Mouse (Mus musculus) forebrain, embryonic 15.5 days (tissue): ENCODE measurements around the gene Ift122. TPM values are rescaled to one million over a fixed set of nuclear protein-coding genes. Genes with fewer than 3 reads are reported as not detected.
A peak's percentile ranks its signal among the peaks of the same experiment; 100 is the strongest.

ENCODE experiments used
- ATAC-seq: fragments of 200-750 bp; cut with Nextera tagmentation; replicated peaks from 2 replicates; pipeline ENCODE4 v1.8.0; 2017; ENCODE audit warnings: mild to moderate bottlenecking, moderate TSS enrichment, moderate library complexity
- H3K27ac ChIP-seq: fragments of 300-500 bp; sonication (generic); replicated peaks from 2 replicates; pipeline ENCODE4 v1.5.1; 2015; ENCODE audit warnings: mild to moderate bottlenecking, inconsistent platforms
- H3K27me3 ChIP-seq: fragments of 300-500 bp; sonication (generic); 2 replicates; pipeline ENCODE4 v1.6.1; 2015; ENCODE audit warnings: inconsistent platforms
- H3K36me3 ChIP-seq: fragments of 300-500 bp; sonication (generic); 2 replicates; pipeline ENCODE4 v1.6.1; 2015; ENCODE audit warnings: mild to moderate bottlenecking, inconsistent platforms
- H3K4me1 ChIP-seq: fragments of 300-500 bp; sonication (generic); 2 replicates; pipeline ENCODE4 v1.6.1; 2015; ENCODE audit warnings: inconsistent platforms
- H3K4me2 ChIP-seq: fragments of 300-500 bp; sonication (generic); replicated peaks from 2 replicates; pipeline ENCODE4 v1.6.1; 2015; ENCODE audit warnings: mild to moderate bottlenecking, inconsistent platforms
- H3K4me3 ChIP-seq: fragments of 300-500 bp; sonication (generic); 2 replicates; pipeline ENCODE4 v1.5.1; 2015; ENCODE audit warnings: mild to moderate bottlenecking, inconsistent platforms
- H3K9ac ChIP-seq: fragments of 300-500 bp; sonication (generic); replicated peaks from 2 replicates; pipeline ENCODE4 v1.6.1; 2015; ENCODE audit warnings: mild to moderate bottlenecking, inconsistent platforms
- H3K9me3 ChIP-seq: fragments of 300-500 bp; sonication (generic); 2 replicates; pipeline ENCODE4 v1.6.1; 2016; ENCODE audit warnings: inconsistent platforms
- WGBS: fragments of 180-500 bp; shearing (Covaris S2); methylation state at CpG from one replicate; pipeline ENCODE4 v1.1.7; 2015; ENCODE audit warnings: mixed read lengths; 5-methylcytosine and 5-hydroxymethylcytosine counted together
- polyA plus RNA-seq: library from polyadenylated mRNA; unstranded; fragments of >200 nt; fragmentation: Nextera tagmentation; extraction: Ambion mirVana; gene quantifications from 2 replicates; pipeline ENCODE4 v1.2.1, GENCODE M21; 2015

The Ift122 gene
- polyA plus RNA-seq, 1 experiment from 2014 or later: 29.4 TPM

DNA sequence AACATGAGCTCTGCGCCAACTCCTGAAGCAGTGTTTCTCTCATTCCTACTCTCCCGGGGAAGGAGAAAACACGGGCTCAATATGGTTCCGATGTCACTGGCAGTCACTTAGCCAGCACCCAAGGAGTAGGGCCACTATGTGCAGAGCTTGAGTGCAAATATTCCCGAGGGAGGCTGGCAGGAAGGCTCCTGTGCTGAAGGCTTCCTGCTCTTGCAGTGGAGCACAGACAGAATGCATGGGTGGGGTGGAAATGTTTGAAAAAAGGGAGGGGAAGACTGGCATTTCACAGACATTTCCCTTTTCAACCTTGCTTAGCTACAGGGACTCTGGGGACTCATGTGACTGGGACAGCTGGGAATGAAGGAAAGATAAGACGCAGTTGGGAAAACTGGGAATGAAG lies 25.4 kb downstream of the Ift122 start:
- no peak overlapping the region for H3K9ac ChIP-seq
- no peaks in the 10 kb centered on the region for H3K4me1 ChIP-seq
- 87% methylated on average over 6 of the region's 6 CpGs for WGBS
- H3K36me3 ChIP-seq: peaks cover 11% of the 10 kb centered on the region; the same call in 1 of the 2 replicates
- H3K9me3 ChIP-seq: no peaks in the 10 kb centered on the region
- no peak overlapping the region for H3K27ac ChIP-seq
- no peak overlapping the region for H3K4me3 ChIP-seq
- no peak overlapping the region for H3K4me2 ChIP-seq
- ATAC-seq: no peak
- no peaks in the 10 kb centered on the region for H3K27me3 ChIP-seq

- no peak overlapping the region for H3K27ac ChIP-seq
- H3K36me3 ChIP-seq: peaks cover 15% of the 10 kb centered on the region; the same call in 1 of the 2 replicates
- ATAC-seq: no peak
- no peak overlapping the region for H3K4me2 ChIP-seq
- no peaks in the 10 kb centered on the region for H3K4me1 ChIP-seq
- H3K27me3 ChIP-seq: no peaks in the 10 kb centered on the region
- H3K9me3 ChIP-seq: no peaks in the 10 kb centered on the region
- 84% methylated on average over 6 of the region's 6 CpGs for WGBS
- H3K4me3 ChIP-seq: no peak overlapping the region
- no peak overlapping the region for H3K9ac ChIP-seq
Observed at GRCm38 (mm10) chr6:115879736-115880135, 26.5 kb downstream of the Ift122 start.

DNA sequence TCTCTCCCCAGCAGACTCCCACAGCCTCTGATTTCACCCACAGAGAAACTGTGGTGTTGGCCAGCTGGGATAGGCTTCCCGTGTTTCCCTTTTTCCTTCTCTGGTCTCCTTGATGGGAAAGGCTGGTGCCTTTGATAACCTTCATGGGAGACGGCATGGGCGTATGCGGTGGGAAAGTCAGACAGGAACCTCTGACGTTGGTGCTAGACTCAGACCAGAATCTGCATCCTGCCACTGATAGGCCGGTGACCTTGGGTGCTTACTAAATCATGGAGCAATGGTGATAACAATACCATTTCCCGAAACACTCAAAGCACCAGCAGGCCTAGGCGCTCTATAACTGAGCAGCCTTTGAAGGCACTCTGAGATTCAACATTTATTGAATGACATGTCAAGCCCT lies 27.5 kb downstream of the Ift122 start:
- Histone ChIP-seq H3K4me2 (no peak overlapping the region), H3K27me3 (no peaks in the 10 kb centered on the region), H3K9ac (no peak overlapping the region), H3K4me1 (no peaks in the 10 kb centered on the region), H3K9me3 (no peaks in the 10 kb centered on the region), H3K27ac (no peak overlapping the region), H3K4me3 (no peak overlapping the region), H3K36me3 (peaks cover 17% of the 10 kb centered on the region; the same call in 1 of the 2 replicates)
- 96% methylated on average over 8 of the region's 8 CpGs for WGBS
- no peak for ATAC-seq

DNA sequence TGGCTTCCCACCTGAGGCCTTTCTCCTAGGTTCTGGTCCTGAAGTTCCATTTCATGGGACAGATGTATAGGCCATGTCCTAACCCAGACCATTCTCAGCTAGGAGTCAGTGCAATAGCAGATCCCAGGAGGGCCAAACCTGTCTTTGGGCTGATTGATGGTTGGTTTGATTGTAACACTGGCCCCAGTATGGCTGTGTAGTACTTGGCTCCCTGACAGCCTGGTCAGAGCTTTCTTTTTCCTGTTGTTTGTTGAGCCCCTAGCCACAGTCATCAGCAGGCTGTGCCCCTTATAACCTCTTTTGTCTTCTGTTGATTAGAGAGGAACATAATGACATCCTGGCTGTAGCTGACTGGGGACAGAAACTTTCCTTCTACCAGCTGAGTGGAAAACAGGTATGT lies 30.7 kb downstream of the Ift122 start:
- Histone ChIP-seq H3K9me3 (no peaks in the 10 kb centered on the region), H3K4me2 (no peak overlapping the region), H3K27ac (no peak overlapping the region), H3K4me3 (no peak overlapping the region), H3K36me3 (peaks cover 30% of the 10 kb centered on the region; the same call in 1 of the 2 replicates), H3K4me1 (no peaks in the 10 kb centered on the region), H3K27me3 (no peaks in the 10 kb centered on the region), H3K9ac (no peak overlapping the region)
- no peak for ATAC-seq

GRCm38 (mm10) chr6:115886894-115887293 lies 33.6 kb downstream of the Ift122 start:
- Histone ChIP-seq H3K9ac (no peak overlapping the region), H3K4me1 (peaks cover 17% of the 10 kb centered on the region), H3K4me2 (no peak overlapping the region), H3K27me3 (no peaks in the 10 kb centered on the region), H3K36me3 (peaks cover 27% of the 10 kb centered on the region; the same call in 1 of the 2 replicates), H3K4me3 (no peak overlapping the region), H3K27ac (no peak overlapping the region), H3K9me3 (no peaks in the 10 kb centered on the region)
- WGBS: 76% methylated on average over 4 of the region's 4 CpGs
- ATAC-seq: no peak

DNA sequence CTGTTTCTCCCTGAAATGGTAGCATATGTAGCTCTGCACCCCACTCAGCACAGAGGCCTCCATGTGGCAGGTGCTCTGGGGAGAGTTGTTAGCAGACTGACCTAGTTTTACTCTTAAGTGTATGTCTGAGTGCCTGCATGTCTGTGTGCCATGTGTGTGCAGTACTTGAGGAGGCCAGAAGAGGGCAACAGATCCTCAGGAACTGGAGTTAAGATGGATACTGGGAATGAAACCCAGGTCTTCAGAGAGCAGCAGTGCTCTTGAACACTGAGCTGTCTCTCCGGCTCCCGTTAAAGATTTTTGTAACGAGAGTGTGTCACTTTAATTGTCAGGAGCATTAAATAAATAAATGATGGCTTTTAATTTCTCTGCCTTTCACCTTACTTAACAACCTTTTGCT lies 35.0 kb downstream of the Ift122 start:
- Histone ChIP-seq H3K4me2 (no peak overlapping the region), H3K9ac (no peak overlapping the region), H3K36me3 (peaks cover 27% of the 10 kb centered on the region; the same call in 1 of the 2 replicates), H3K9me3 (no peaks in the 10 kb centered on the region), H3K4me3 (no peak overlapping the region), H3K27ac (no peak overlapping the region), H3K4me1 (peaks cover 24% of the 10 kb centered on the region), H3K27me3 (no peaks in the 10 kb centered on the region)
- WGBS: 92% methylated on average over 3 of the region's 3 CpGs
- ATAC-seq: no peak

GRCm38 (mm10) chr6:115890601-115891000 lies 37.3 kb downstream of the Ift122 start:
- no peak overlapping the region for H3K9ac ChIP-seq
- ATAC-seq: 0 out of 2 replicates have a peak, but pooled peaks have one; percentile 30
- H3K4me3 ChIP-seq: no peak overlapping the region
- H3K4me1 ChIP-seq: peaks cover 24% of the 10 kb centered on the region
- H3K9me3 ChIP-seq: no peaks in the 10 kb centered on the region
- no peak overlapping the region; the same call in 1 of the 2 replicates for H3K4me2 ChIP-seq
- WGBS: 75% methylated on average over 8 of the region's 8 CpGs
- no peaks in the 10 kb centered on the region for H3K27me3 ChIP-seq
- peaks cover 21% of the 10 kb centered on the region; the same call in 1 of the 2 replicates for H3K36me3 ChIP-seq
- H3K27ac ChIP-seq: peak overlapping the region; percentile 84

DNA sequence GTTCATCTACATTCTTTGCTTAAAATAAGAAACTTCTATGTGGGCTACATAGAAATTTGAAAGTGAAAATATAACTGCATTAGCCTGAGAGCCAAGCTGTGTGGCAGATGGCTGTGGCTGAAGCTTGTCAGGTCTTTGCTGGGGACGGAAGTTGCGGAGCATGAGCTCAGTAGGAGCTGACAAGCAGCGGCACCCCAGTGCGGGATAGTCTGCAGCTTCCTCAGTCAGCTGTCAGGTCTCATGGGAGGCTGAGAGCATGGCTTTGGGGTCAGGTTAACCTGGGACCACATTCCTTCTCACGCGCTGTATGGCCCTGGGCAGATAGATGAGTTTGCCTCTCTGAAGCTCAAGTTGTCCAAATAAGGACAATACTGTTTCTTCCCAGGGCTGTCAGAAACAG lies 37.8 kb downstream of the Ift122 start:
- H3K4me3 ChIP-seq: no peak overlapping the region
- no peak overlapping the region; the same call in 1 of the 2 replicates for H3K4me2 ChIP-seq
- H3K27ac ChIP-seq: peak overlapping the region; percentile 84
- peaks cover 24% of the 10 kb centered on the region for H3K4me1 ChIP-seq
- no peak overlapping the region for H3K9ac ChIP-seq
- no peaks in the 10 kb centered on the region for H3K9me3 ChIP-seq
- WGBS: 52% methylated on average over 6 of the region's 6 CpGs
- ATAC-seq: peak; percentile 69
- no peaks in the 10 kb centered on the region for H3K27me3 ChIP-seq
- H3K36me3 ChIP-seq: peaks cover 21% of the 10 kb centered on the region; the same call in 1 of the 2 replicates

- H3K27me3 ChIP-seq: no peaks in the 10 kb centered on the region
- H3K9me3 ChIP-seq: no peaks in the 10 kb centered on the region
- no peak overlapping the region for H3K9ac ChIP-seq
- 15% methylated on average over 8 of the region's 8 CpGs for WGBS
- H3K4me3 ChIP-seq: no peak overlapping the region
- H3K4me1 ChIP-seq: peaks cover 24% of the 10 kb centered on the region
- H3K27ac ChIP-seq: peak overlapping the region; percentile 84
- ATAC-seq: peak; percentile 68
- no peak overlapping the region; the same call in 1 of the 2 replicates for H3K4me2 ChIP-seq
- peaks cover 21% of the 10 kb centered on the region; the same call in 1 of the 2 replicates for H3K36me3 ChIP-seq
Observed at GRCm38 (mm10) chr6:115891497-115892061, 38.3 kb downstream of the Ift122 start.

DNA sequence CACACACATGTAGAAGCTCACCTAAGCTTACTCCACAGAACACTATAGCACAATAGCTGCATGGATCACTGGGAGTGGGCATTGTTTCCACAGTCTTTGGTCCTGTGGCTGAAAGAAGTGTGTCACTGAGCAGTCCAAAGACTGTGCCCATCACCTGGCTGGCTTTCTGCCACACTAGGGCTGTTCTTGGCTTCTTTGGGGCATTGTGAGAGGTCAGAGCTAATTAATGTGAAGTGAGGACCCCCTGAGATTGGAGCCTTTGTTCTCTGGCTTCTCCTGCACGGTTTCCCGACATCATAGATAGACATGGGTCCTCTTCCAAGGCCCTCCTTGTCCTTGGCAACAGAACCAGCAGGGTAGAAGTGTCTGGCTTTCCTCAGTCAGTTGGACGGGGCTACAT lies 39.1 kb downstream of the Ift122 start:
- no peaks in the 10 kb centered on the region for H3K27me3 ChIP-seq
- H3K4me2 ChIP-seq: no peak overlapping the region
- H3K4me1 ChIP-seq: peaks cover 31% of the 10 kb centered on the region
- H3K9me3 ChIP-seq: no peaks in the 10 kb centered on the region
- ATAC-seq: peak; percentile 20; the same call in 1 of the 2 replicates
- H3K4me3 ChIP-seq: no peak overlapping the region
- peak overlapping the region; percentile 84 for H3K27ac ChIP-seq
- H3K36me3 ChIP-seq: peaks cover 16% of the 10 kb centered on the region; the same call in 1 of the 2 replicates
- 38% methylated on average over 3 of the region's 3 CpGs for WGBS
- no peak overlapping the region for H3K9ac ChIP-seq

DNA sequence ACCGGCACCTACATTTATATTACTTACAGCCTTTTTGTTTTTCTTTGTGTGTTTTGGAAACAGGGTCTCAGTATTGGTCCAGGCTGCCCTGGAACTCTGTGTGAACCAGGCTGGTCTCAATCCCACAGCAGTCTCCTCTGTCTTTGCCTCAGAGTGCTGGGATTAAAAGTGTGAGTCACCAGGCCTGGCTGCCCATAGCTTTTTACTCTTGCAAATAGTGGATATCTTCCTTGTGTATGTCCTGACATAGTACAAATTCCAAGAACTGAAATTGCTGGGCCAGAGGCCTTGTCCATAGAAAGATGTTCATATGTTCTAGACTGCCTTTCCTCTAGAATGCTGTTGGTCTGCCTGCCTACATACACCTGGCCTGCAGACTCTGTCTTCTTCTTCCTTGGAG lies 43.1 kb downstream of the Ift122 start:
- H3K27me3 ChIP-seq: no peaks in the 10 kb centered on the region
- 23% methylated on average over 1 of the region's 1 CpGs for WGBS
- no peak overlapping the region for H3K4me2 ChIP-seq
- no peak overlapping the region for H3K4me3 ChIP-seq
- H3K9ac ChIP-seq: no peak overlapping the region
- H3K4me1 ChIP-seq: peaks cover 23% of the 10 kb centered on the region
- H3K27ac ChIP-seq: no peak overlapping the region
- H3K36me3 ChIP-seq: no peaks in the 10 kb centered on the region
- H3K9me3 ChIP-seq: no peaks in the 10 kb centered on the region
- no peak for ATAC-seq

- no peak for ATAC-seq
- Histone ChIP-seq H3K36me3 (no peaks in the 10 kb centered on the region), H3K27ac (no peak overlapping the region), H3K4me2 (no peak overlapping the region), H3K27me3 (no peaks in the 10 kb centered on the region), H3K9me3 (no peaks in the 10 kb centered on the region), H3K4me1 (peaks cover 19% of the 10 kb centered on the region), H3K9ac (no peak overlapping the region), H3K4me3 (no peak overlapping the region)
- 75% methylated on average over 4 of the region's 4 CpGs for WGBS
Observed at GRCm38 (mm10) chr6:115897117-115897516, 43.8 kb downstream of the Ift122 start.
